Mouse (Mus musculus): ENCODE data around the gene Eea1. TPM values are rescaled to one million over a fixed set of nuclear protein-coding genes. Genes with fewer than 3 reads are reported as not detected.
"Not testable (repeated sequence)": the region's sequence is repeated elsewhere in the genome, so short reads cannot be mapped to it uniquely, and the experiment has no call there.

Gene Eea1
- polyA plus RNA-seq, 1 experiment: 3.6 TPM

DNA sequence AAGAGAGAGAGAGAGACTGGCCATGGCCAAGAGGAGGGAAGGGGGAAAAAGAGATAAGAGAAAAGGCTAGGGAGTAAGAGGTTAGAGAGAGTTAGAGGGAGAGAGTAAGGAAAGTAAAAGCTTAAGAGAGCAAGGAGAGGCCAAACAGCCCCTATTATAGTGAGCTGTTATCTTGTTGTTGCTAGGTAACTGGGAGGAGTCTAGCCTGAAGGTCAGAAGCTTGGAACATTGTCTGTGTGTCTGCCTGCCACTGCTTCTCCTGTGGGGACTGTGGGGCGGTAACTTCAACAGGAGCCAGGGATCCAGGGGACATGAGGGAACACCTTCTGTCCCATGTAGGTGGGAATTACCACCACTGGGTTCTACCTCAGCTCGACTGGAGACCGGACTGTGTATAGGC lies 108.1 kb downstream of the Eea1 start:
- Histone ChIP-seq H3K4me3 (ENCODE audit: insufficient read depth, poor library complexity, severe bottlenecking) (no peak overlapping the region), H3ac (ENCODE audit: control insufficient read depth, insufficient read length, low read depth) (no peak overlapping the region), H3K79me2 (ENCODE audit: control insufficient read depth, insufficient read depth) (no peaks in the 10 kb centered on the region), H3K36me3 (ENCODE audit: control insufficient read depth, insufficient read depth) (peaks cover 12% of the 10 kb centered on the region), H3K27me3 (ENCODE audit: control insufficient read depth, insufficient read depth, insufficient read length) (no peaks in the 10 kb centered on the region), H3K79me3 (ENCODE audit: low read depth) (no peaks in the 10 kb centered on the region)
- no peak for TF ChIP-seq MYOD1 (IDR thresholded peaks at IDR 0.05; ENCODE audit: control insufficient read depth, insufficient read length, low read depth)
- TF ChIP-seq MYOG (IDR thresholded peaks at IDR 0.05; ENCODE audit: control insufficient read depth, extremely low read depth, insufficient read length): no peak
- no peak for TF ChIP-seq FOSL1 (IDR thresholded peaks at IDR 0.05; ENCODE audit: insufficient read depth, low read length, poor library complexity, severe bottlenecking)
- TF ChIP-seq USF1 (IDR thresholded peaks at IDR 0.05; ENCODE audit: low read depth): no peak
- TF ChIP-seq CTCF (IDR thresholded peaks at IDR 0.05; ENCODE audit: control insufficient read depth, insufficient read depth, insufficient read length): no peak
- TF ChIP-seq CEBPB (IDR thresholded peaks at IDR 0.05; ENCODE audit: low read depth): no peak
- TF ChIP-seq MAX (IDR thresholded peaks at IDR 0.05): no peak

GRCm38 (mm10) chr10:96067347-96067746 lies 126.9 kb downstream of the Eea1 start:
- H3ac ChIP-seq (ENCODE audit: control insufficient read depth, insufficient read length, low read depth): no peak overlapping the region
- no peak overlapping the region for H3K4me3 ChIP-seq (ENCODE audit: insufficient read depth, poor library complexity, severe bottlenecking)
- TF ChIP-seq MAX (IDR thresholded peaks at IDR 0.05) (no peak), MYOG (IDR thresholded peaks at IDR 0.05; ENCODE audit: control insufficient read depth, extremely low read depth, insufficient read length) (no peak), MYOD1 (IDR thresholded peaks at IDR 0.05; ENCODE audit: control insufficient read depth, insufficient read length, low read depth) (no peak), CTCF (IDR thresholded peaks at IDR 0.05; ENCODE audit: control insufficient read depth, insufficient read depth, insufficient read length) (no peak), CEBPB (IDR thresholded peaks at IDR 0.05; ENCODE audit: low read depth) (no peak), FOSL1 (IDR thresholded peaks at IDR 0.05; ENCODE audit: insufficient read depth, low read length, poor library complexity, severe bottlenecking) (no peak), USF1 (IDR thresholded peaks at IDR 0.05; ENCODE audit: low read depth) (no peak)
- no peaks in the 10 kb centered on the region for H3K79me3 ChIP-seq (ENCODE audit: low read depth)
- H3K36me3 ChIP-seq (ENCODE audit: control insufficient read depth, insufficient read depth): no peaks in the 10 kb centered on the region
- H3K27me3 ChIP-seq (ENCODE audit: control insufficient read depth, insufficient read depth, insufficient read length): no peaks in the 10 kb centered on the region
- H3K79me2 ChIP-seq (ENCODE audit: control insufficient read depth, insufficient read depth): no peaks in the 10 kb centered on the region

- no peaks in the 10 kb centered on the region for H3K27me3 ChIP-seq (ENCODE audit: control insufficient read depth, insufficient read depth, insufficient read length)
- H3K36me3 ChIP-seq (ENCODE audit: control insufficient read depth, insufficient read depth): no peaks in the 10 kb centered on the region
- H3K4me3 ChIP-seq (ENCODE audit: insufficient read depth, poor library complexity, severe bottlenecking): no peak overlapping the region
- H3K79me2 ChIP-seq (ENCODE audit: control insufficient read depth, insufficient read depth): no peaks in the 10 kb centered on the region
- H3K79me3 ChIP-seq (ENCODE audit: low read depth): no peaks in the 10 kb centered on the region
- H3ac ChIP-seq (ENCODE audit: control insufficient read depth, insufficient read length, low read depth): no peak overlapping the region
- no peak for TF ChIP-seq USF1 (IDR thresholded peaks at IDR 0.05; ENCODE audit: low read depth)
- no peak for TF ChIP-seq CTCF (IDR thresholded peaks at IDR 0.05; ENCODE audit: control insufficient read depth, insufficient read depth, insufficient read length)
- TF ChIP-seq CEBPB (IDR thresholded peaks at IDR 0.05; ENCODE audit: low read depth): no peak
- no peak for TF ChIP-seq MYOG (IDR thresholded peaks at IDR 0.05; ENCODE audit: control insufficient read depth, extremely low read depth, insufficient read length)
- no peak for TF ChIP-seq FOSL1 (IDR thresholded peaks at IDR 0.05; ENCODE audit: insufficient read depth, low read length, poor library complexity, severe bottlenecking)
- no peak for TF ChIP-seq MAX (IDR thresholded peaks at IDR 0.05)
- TF ChIP-seq MYOD1 (IDR thresholded peaks at IDR 0.05; ENCODE audit: control insufficient read depth, insufficient read length, low read depth): no peak
These were observed 133.9 kb downstream of the Eea1 start for GRCm38 (mm10) chr10:96074386-96074785.

DNA sequence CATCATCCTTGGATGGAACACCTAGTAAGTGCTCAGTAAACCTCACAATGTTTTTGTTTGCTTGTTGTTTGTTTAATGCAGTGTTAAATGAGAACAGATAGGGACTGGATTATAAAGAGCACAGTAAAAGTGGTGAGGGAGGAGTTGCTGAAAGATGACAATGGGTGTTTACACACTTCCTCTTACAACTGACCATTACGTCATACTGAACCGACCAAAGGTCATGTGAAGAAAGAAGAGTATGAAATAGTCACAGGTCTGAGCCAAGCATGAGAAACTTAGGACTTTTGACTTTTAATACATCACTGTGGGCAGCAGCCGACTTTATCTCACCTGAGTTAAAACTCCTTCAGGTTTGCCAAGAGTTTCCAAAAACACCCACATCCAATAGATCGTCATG lies 135.0 kb downstream of the Eea1 start:
- H3K27me3 ChIP-seq (ENCODE audit: control insufficient read depth, insufficient read depth, insufficient read length): no peaks in the 10 kb centered on the region
- H3ac ChIP-seq (ENCODE audit: control insufficient read depth, insufficient read length, low read depth): no peak overlapping the region
- H3K4me3 ChIP-seq (ENCODE audit: insufficient read depth, poor library complexity, severe bottlenecking): no peak overlapping the region
- TF ChIP-seq MYOG (IDR thresholded peaks at IDR 0.05; ENCODE audit: control insufficient read depth, extremely low read depth, insufficient read length): no peak
- TF ChIP-seq USF1 (IDR thresholded peaks at IDR 0.05; ENCODE audit: low read depth): peak; percentile 14
- H3K79me3 ChIP-seq (ENCODE audit: low read depth): no peaks in the 10 kb centered on the region
- H3K79me2 ChIP-seq (ENCODE audit: control insufficient read depth, insufficient read depth): no peaks in the 10 kb centered on the region
- no peaks in the 10 kb centered on the region for H3K36me3 ChIP-seq (ENCODE audit: control insufficient read depth, insufficient read depth)

DNA sequence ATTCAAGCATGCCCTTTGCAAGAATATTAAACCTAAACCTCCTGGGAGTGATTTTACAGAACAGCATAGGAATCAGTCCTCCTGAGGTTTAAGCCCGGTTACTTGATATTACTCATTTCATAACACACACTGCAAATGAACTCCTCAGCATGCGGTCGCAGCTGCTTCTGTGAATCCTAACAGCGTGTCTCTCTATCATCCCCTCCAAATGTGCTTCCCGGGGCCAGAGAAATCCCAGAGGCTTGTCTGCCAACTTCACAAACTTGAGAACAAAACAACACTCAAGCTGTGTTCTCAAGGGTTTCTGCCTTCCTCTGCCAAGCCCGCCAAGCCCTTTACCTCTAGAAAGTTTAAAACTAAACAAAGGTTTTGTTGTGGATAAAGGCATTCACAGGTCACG lies 135.4 kb downstream of the Eea1 start:
- Histone ChIP-seq H3K79me3 (ENCODE audit: low read depth) (no peaks in the 10 kb centered on the region), H3K79me2 (ENCODE audit: control insufficient read depth, insufficient read depth) (no peaks in the 10 kb centered on the region), H3K36me3 (ENCODE audit: control insufficient read depth, insufficient read depth) (no peaks in the 10 kb centered on the region), H3K4me3 (ENCODE audit: insufficient read depth, poor library complexity, severe bottlenecking) (no peak overlapping the region), H3K27me3 (ENCODE audit: control insufficient read depth, insufficient read depth, insufficient read length) (no peaks in the 10 kb centered on the region), H3ac (ENCODE audit: control insufficient read depth, insufficient read length, low read depth) (no peak overlapping the region)
- TF ChIP-seq MYOG (IDR thresholded peaks at IDR 0.05; ENCODE audit: control insufficient read depth, extremely low read depth, insufficient read length) (no peak), CTCF (IDR thresholded peaks at IDR 0.05; ENCODE audit: control insufficient read depth, insufficient read depth, insufficient read length) (no peak), MAX (IDR thresholded peaks at IDR 0.05) (no peak), FOSL1 (IDR thresholded peaks at IDR 0.05; ENCODE audit: insufficient read depth, low read length, poor library complexity, severe bottlenecking) (no peak), USF1 (IDR thresholded peaks at IDR 0.05; ENCODE audit: low read depth) (no peak), MYOD1 (IDR thresholded peaks at IDR 0.05; ENCODE audit: control insufficient read depth, insufficient read length, low read depth) (peak; percentile 59), CEBPB (IDR thresholded peaks at IDR 0.05; ENCODE audit: low read depth) (no peak)

GRCm38 (mm10) chr10:96076461-96076860 lies 136.0 kb downstream of the Eea1 start:
- no peak for TF ChIP-seq FOSL1 (IDR thresholded peaks at IDR 0.05; ENCODE audit: insufficient read depth, low read length, poor library complexity, severe bottlenecking)
- no peak for TF ChIP-seq CEBPB (IDR thresholded peaks at IDR 0.05; ENCODE audit: low read depth)
- H3K27me3 ChIP-seq (ENCODE audit: control insufficient read depth, insufficient read depth, insufficient read length): no peaks in the 10 kb centered on the region
- H3K4me3 ChIP-seq (ENCODE audit: insufficient read depth, poor library complexity, severe bottlenecking): no peak overlapping the region
- no peaks in the 10 kb centered on the region for H3K36me3 ChIP-seq (ENCODE audit: control insufficient read depth, insufficient read depth)
- no peaks in the 10 kb centered on the region for H3K79me3 ChIP-seq (ENCODE audit: low read depth)
- H3K79me2 ChIP-seq (ENCODE audit: control insufficient read depth, insufficient read depth): no peaks in the 10 kb centered on the region
- H3ac ChIP-seq (ENCODE audit: control insufficient read depth, insufficient read length, low read depth): no peak overlapping the region

DNA sequence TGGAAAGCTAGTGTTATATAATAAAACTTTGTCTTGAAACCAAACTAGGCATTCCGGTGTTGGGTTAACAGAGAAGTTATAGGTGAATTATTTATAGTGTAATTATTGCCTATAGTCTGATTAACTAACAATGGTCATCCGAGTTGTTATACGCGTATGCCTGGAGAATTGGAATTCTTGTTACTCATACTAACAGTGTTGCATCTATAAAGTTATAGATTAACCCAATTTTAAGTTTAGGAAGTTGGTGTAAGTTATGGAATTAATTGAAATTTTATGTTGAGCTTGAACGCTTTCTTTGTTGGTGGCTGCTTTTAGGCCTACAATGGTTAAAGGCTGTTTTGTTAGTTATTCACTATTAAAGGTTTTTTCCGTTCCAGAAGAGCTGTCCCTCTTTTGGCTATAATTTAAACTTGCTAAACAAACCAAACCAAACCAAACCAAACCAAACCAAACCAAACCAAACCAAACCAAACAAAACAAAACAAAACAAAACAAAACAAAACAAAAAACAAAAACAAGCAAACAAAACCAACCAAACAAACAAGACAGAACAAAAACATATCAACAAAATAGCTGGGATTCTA lies 137.1 kb downstream of the Eea1 start:
- not testable (repeated sequence) for H3K27me3 ChIP-seq (ENCODE audit: control insufficient read depth, insufficient read depth, insufficient read length); H3K4me3 ChIP-seq (ENCODE audit: insufficient read depth, poor library complexity, severe bottlenecking); H3K79me3 ChIP-seq (ENCODE audit: low read depth); H3ac ChIP-seq (ENCODE audit: control insufficient read depth, insufficient read length, low read depth); H3K36me3 ChIP-seq (ENCODE audit: control insufficient read depth, insufficient read depth); H3K79me2 ChIP-seq (ENCODE audit: control insufficient read depth, insufficient read depth)

All from C2C12 (cell line).